Mouse (Mus musculus): ENCODE results near the gene Cmtm2a. TPM values are rescaled to one million over a fixed set of nuclear protein-coding genes. Genes with fewer than 3 reads are reported as not detected.

Cmtm2a gene
- total and polyA plus RNA-seq, 3 experiments: not detected

DNA sequence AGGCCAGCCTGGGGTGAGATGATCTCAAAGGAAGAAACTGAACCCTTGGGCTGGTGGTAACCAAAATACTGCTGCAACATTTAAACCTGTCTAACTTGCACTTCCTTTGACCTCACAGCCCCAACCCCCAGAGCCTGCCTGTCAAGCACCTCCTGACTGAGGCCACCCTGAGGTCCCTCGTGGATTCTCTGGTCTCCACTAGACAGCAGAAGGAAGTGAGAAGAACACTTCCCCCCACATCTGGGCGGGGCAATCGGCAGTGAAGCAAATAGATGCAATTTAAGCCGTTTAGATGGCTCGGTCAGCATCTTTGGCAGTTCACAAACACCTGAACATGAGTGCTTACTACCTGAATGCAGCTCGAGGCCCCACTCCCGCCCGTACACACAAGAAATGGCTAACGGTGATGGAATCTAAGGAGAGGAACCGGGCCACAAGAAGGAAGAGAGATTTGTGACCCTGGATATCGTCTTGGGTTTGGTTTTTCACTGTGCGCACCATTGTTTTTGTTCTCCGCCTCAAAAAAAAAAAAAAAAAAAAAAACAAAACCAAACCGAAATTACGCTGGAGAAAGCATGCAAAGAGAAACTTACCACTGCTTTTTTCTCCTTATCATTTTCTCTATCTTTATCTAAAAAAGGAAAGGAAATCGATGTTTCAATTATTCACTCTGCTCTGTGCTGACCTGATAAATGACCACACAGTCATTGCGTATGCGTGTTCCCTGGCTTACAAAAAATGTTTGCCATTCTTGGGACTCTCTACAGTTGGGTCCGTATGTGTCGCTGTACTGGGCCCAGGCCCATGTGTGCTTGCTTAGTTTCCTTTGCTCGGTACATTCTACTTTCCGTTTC, 45.7 kb downstream of the Cmtm2a start (continued):
- TF ChIP-seq ELF1 (IDR thresholded peaks at IDR 0.05; ENCODE audit: low read depth, low read length): peak; percentile 59
- no peak for TF ChIP-seq UBTF (IDR thresholded peaks at IDR 0.05; ENCODE audit: low read depth, low read length)
- TF ChIP-seq POLR2A (IDR thresholded peaks at IDR 0.05; ENCODE audit: low read depth, low read length): peak; percentile 57; the same call in 1 of the 2 replicates
- TF ChIP-seq MEF2A (IDR thresholded peaks at IDR 0.05; ENCODE audit: borderline replicate concordance, low read depth, low read length): peak; percentile 50; the same call in 1 of the 2 replicates
- peak; percentile 63 for TF ChIP-seq ETS1 (conservative IDR thresholded peaks at IDR 0.05; ENCODE audit: low read depth, low read length)
- TF ChIP-seq NELFE (IDR thresholded peaks at IDR 0.05; ENCODE audit: low read depth, low read length): 0 out of 2 replicates have a peak, but pooled peaks have one; percentile 18
- 0 out of 2 replicates have a peak, but pooled peaks have one; percentile 36 for TF ChIP-seq ZMIZ1 (IDR thresholded peaks at IDR 0.05; ENCODE audit: low read depth, low read length)
- peak; percentile 61; the same call in 1 of the 2 replicates for TF ChIP-seq MAX (IDR thresholded peaks at IDR 0.05; ENCODE audit: low read length)

DNA sequence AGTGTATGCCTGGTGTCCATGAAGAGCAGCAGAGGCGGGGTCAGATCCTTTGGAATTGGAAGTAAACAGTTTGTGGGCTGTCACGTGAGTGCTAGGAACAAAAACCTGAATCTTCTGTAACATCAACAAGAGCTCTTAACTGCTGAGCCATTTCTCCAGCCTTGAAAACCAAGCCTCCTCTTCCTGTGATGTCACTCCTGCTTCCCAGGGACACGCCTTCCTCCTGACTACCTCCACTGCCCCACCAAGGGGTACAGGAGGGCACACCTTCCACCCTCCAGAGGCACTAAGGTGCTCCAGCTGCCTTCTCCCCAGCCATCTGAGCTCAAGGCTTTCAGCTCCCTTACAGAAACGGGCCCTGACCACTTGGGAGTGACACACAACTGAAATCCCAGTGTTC, 46.4 kb downstream of the Cmtm2a start:
- Histone ChIP-seq H3K36me3 (replicated peaks in 1 of 2; ENCODE audit: control insufficient read depth in 1 of 2, insufficient read depth in 1 of 2, low read length in 1 of 2) (peaks cover 9 to 30% of the 10 kb centered on the region in 2 experiments), H3K27ac (ENCODE audit: insufficient read depth, low read depth) (peak overlapping the region; percentile 97), H3K9ac (ENCODE audit: insufficient read depth, low read depth) (peak overlapping the region; percentile 67), H3K79me2 (replicated peaks; ENCODE audit: control insufficient read depth, extremely low read depth, insufficient read depth, poor library complexity, severe bottlenecking) (0 out of 2 replicates have a peak, but pooled peaks cover 2% of the 10 kb centered on the region), H3K4me1 (ENCODE audit: control insufficient read depth in 1 of 2, insufficient read depth in 2 of 2) (peaks cover 4 to 35% of the 10 kb centered on the region in 2 experiments), H3K9me3 (replicated peaks; ENCODE audit: low read length) (no peaks in the 10 kb centered on the region), H3K4me3 (replicated peaks in 1 of 3; ENCODE audit: low read depth in 2 of 3, low read length in 2 of 3, poor library complexity in 1 of 3) (peak overlapping the region; percentile 32 to 87 (median 65)), H3K27me3 (replicated peaks) (no peaks in the 10 kb centered on the region), H3K4me2 (ENCODE audit: insufficient read depth, low read depth, poor library complexity, severe bottlenecking) (peak overlapping the region; percentile 92)
- in situ Hi-C loops (cut with MboI; ENCODE audit: low pct_ligation_motif_present, low pct_unique_long_range_greater_than_20kb, low sequenced_read_pairs): loop anchor here (10.0 kb wide), 1 partner anchor 88 kb away; the partner anchor contains the start of gene Cmtm3
- DNase-seq (ENCODE audit: extremely low read depth): peak; percentile 66
- TF ChIP-seq TBP (conservative IDR thresholded peaks at IDR 0.05; ENCODE audit: low read depth, low read length) (0 out of 2 replicates have a peak, but pooled peaks have one; percentile 34), E2F4 (IDR thresholded peaks at IDR 0.05; ENCODE audit: insufficient replicate concordance, low read depth, low read length) (no peak), CHD1 (IDR thresholded peaks at IDR 0.05; ENCODE audit: low read depth, low read length) (no peak), BHLHE40 (IDR thresholded peaks at IDR 0.05; ENCODE audit: low read depth, low read length) (peak; percentile 50)
- dilution Hi-C loops (cut with MboI; ENCODE audit: extremely low pct_ligation_motif_present, extremely low pct_unique_long_range_greater_than_20kb, low sequenced_read_pairs): no loop called here

DNA sequence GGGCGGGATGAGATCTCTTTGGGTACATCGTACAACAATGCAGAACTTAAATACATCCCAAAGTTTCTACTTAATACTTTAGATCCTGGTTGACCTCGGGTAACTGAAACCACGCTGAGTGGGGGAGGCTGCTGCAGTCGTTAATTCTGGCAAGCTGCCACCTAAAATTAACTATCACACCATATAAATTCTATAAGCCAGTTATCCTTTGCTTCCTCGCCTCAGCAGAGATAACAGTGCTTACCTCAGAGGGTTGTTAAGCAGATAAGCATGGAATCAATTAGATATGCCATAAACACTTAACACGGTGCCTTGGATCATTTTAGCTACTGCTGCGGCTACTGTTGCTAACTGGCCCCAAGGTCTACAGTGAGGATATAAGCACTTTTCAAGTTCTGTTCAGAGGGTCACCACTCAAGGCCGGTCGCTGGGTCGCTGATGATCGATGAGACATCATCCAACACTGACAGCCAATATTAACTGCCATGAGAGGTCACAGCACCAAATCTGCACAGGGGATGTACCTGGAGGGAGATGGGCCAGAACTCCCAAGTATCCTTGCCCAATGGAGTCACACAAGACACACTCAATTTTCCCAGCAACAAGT, 50.8 kb downstream of the Cmtm2a start:
- Histone ChIP-seq H3K79me2 (replicated peaks; ENCODE audit: control insufficient read depth, extremely low read depth, insufficient read depth, poor library complexity, severe bottlenecking) (no peaks in the 10 kb centered on the region), H3K9me3 (replicated peaks; ENCODE audit: low read length) (no peaks in the 10 kb centered on the region), H3K27ac (ENCODE audit: insufficient read depth, low read depth) (no peak overlapping the region), H3K36me3 (replicated peaks in 1 of 2; ENCODE audit: control insufficient read depth in 1 of 2, insufficient read depth in 1 of 2, low read length in 1 of 2) (peaks cover 44 to 74% of the 10 kb centered on the region in 2 experiments), H3K4me1 (ENCODE audit: control insufficient read depth in 1 of 2, insufficient read depth in 2 of 2) (peaks cover 4 to 15% of the 10 kb centered on the region in 2 experiments), H3K4me2 (ENCODE audit: insufficient read depth, low read depth, poor library complexity, severe bottlenecking) (no peak overlapping the region), H3K9ac (ENCODE audit: insufficient read depth, low read depth) (no peak overlapping the region), H3K27me3 (replicated peaks) (no peaks in the 10 kb centered on the region), H3K4me3 (replicated peaks in 1 of 3; ENCODE audit: low read depth in 2 of 3, low read length in 2 of 3, poor library complexity in 1 of 3) (no peak overlapping the region)
- no peak for DNase-seq (ENCODE audit: extremely low read depth)
- dilution Hi-C loops (cut with MboI; ENCODE audit: extremely low pct_ligation_motif_present, extremely low pct_unique_long_range_greater_than_20kb, low sequenced_read_pairs): no loop called here
- in situ Hi-C loops (cut with MboI; ENCODE audit: low pct_ligation_motif_present, low pct_unique_long_range_greater_than_20kb, low sequenced_read_pairs): loop anchor here (10.0 kb wide), 1 partner anchor 93 kb away; the partner anchor contains the start of gene Cmtm3
- TF ChIP-seq ELF1 (IDR thresholded peaks at IDR 0.05; ENCODE audit: low read depth, low read length): no peak

All from CH12.LX (cell line).